Mouse (Mus musculus): ENCODE data around the gene Chst3. TPM values are rescaled to one million over a fixed set of nuclear protein-coding genes. Genes with fewer than 3 reads are reported as not detected.

Chst3 gene
- polyA plus RNA-seq, 1 experiment from 2014 or later = 1.7 TPM

DNA sequence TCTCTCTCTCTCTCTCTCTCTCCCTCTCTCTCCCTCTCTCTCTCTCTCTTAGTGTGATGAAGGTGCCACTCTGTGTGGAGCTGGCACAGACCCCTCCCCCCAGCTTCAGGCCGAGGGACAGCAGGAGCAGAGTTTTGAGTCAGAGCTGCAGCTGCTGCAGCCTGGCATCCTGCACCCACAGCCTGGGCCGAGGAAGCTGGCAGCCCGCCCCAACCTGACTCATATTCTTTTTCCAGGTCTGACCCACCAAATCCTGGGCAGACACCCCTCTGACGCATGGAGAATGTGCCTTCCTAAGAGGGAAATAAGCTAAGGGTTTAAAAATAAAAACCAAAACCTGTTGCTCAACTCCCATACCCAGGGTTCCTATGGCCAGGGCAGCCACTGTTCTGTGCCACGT, 9.8 kb downstream of the Chst3 start:
- no peaks in the 10 kb centered on the region for H3K9me3 ChIP-seq
- no peak overlapping the region for H3K27ac ChIP-seq
- H3K9ac ChIP-seq (replicated peaks) = no peak overlapping the region
- no peak for ATAC-seq
- H3K27me3 ChIP-seq = no peaks in the 10 kb centered on the region
- H3K4me3 ChIP-seq (replicated peaks) = no peak overlapping the region
- no peaks in the 10 kb centered on the region for H3K36me3 ChIP-seq
- WGBS = 66% methylated on average over 5 of the region's 5 CpGs
- peaks cover 37% of the 10 kb centered on the region for H3K4me1 ChIP-seq (replicated peaks)
- no peak overlapping the region for H3K4me2 ChIP-seq (replicated peaks)

DNA sequence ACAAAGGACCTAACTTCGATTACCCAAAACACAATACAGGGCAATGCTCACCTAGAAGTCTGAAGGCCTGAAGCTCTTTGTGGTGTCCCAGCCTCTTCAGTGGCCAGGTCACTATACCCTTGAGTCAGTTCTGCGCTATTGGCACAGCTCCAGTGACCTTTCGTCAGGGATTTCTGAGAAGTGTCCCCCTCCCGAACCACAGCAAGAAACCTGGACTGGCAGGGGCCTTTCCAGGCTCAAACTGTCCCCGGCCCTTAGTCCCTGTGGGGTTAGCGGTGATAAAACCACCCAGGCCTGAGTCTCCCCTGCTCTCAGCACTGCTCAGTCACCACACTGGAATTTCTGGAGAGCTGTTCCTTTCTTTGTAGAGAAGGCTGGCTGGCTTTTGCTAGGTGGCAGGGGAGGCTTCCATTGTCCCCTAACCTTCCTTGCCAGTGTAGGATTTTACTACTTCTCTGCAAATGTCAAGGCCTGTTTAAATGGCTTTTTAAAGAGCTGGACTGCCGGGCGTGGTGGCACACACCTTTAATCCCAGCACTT, 11.8 kb downstream of the Chst3 start:
- 82% methylated on average over 8 of the region's 8 CpGs for WGBS
- ATAC-seq = no peak
- Histone ChIP-seq H3K27ac (no peak overlapping the region), H3K4me2 (replicated peaks) (no peak overlapping the region), H3K9ac (replicated peaks) (no peak overlapping the region), H3K27me3 (no peaks in the 10 kb centered on the region), H3K4me1 (replicated peaks) (peaks cover 35% of the 10 kb centered on the region), H3K36me3 (no peaks in the 10 kb centered on the region), H3K9me3 (no peaks in the 10 kb centered on the region), H3K4me3 (replicated peaks) (no peak overlapping the region)

GRCm38 (mm10) chr10:60205601-60206241, 13.3 kb downstream of the Chst3 start:
- WGBS = 86% methylated on average over 9 of the region's 9 CpGs
- no peak overlapping the region for H3K27ac ChIP-seq
- H3K4me2 ChIP-seq (replicated peaks) = no peak overlapping the region
- H3K9me3 ChIP-seq = no peaks in the 10 kb centered on the region
- no peak overlapping the region for H3K4me3 ChIP-seq (replicated peaks)
- no peaks in the 10 kb centered on the region for H3K36me3 ChIP-seq
- ATAC-seq = no peak
- no peaks in the 10 kb centered on the region for H3K27me3 ChIP-seq
- H3K9ac ChIP-seq (replicated peaks) = no peak overlapping the region
- peaks cover 26% of the 10 kb centered on the region for H3K4me1 ChIP-seq (replicated peaks)

- Histone ChIP-seq H3K36me3 (no peaks in the 10 kb centered on the region), H3K9me3 (no peaks in the 10 kb centered on the region), H3K4me1 (replicated peaks) (peaks cover 15% of the 10 kb centered on the region), H3K9ac (replicated peaks) (no peak overlapping the region), H3K4me2 (replicated peaks) (0 out of 2 replicates have a peak overlapping the region, but pooled peaks have one; percentile 3), H3K4me3 (replicated peaks) (no peak overlapping the region), H3K27ac (peak overlapping the region; percentile 80), H3K27me3 (no peaks in the 10 kb centered on the region)
- ATAC-seq = peak; percentile 93
- 8% methylated on average over 5 of the region's 5 CpGs for WGBS
Observed at GRCm38 (mm10) chr10:60202785-60203184, 16.3 kb downstream of the Chst3 start.

GRCm38 (mm10) chr10:60200996-60201395, 18.1 kb downstream of the Chst3 start:
- ATAC-seq = no peak
- H3K36me3 ChIP-seq = no peaks in the 10 kb centered on the region
- 82% methylated on average over 6 of the region's 6 CpGs for WGBS

DNA sequence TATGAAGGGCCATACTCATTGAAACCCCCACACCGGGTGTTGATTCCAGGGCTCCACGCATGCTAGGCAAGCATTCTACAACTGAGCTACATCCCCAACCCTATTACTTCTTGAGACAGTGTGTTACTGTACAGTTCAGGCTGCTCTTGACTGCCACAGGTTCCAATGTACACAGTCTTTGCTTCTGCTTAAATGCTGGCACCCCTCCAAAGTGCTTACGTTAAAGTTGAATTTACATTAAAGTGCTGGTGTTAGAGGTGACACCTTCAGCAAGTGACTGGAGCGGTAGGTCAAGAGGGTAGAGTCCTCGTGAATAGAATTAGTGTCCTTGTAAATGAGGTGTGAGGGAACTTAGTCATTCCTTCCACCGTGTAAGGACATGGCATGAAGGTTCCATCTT, 19.7 kb downstream of the Chst3 start:
- 92% methylated on average over 6 of the region's 6 CpGs for WGBS
- Histone ChIP-seq H3K4me3 (replicated peaks) (no peak overlapping the region), H3K4me1 (replicated peaks) (peaks cover 32% of the 10 kb centered on the region), H3K9ac (replicated peaks) (no peak overlapping the region), H3K9me3 (no peaks in the 10 kb centered on the region), H3K36me3 (no peaks in the 10 kb centered on the region), H3K4me2 (replicated peaks) (no peak overlapping the region), H3K27me3 (no peaks in the 10 kb centered on the region), H3K27ac (no peak overlapping the region)
- ATAC-seq = no peak

More at GRCm38 (mm10) chr10:60200996-60201395, 18.1 kb downstream of the Chst3 start:
- no peak overlapping the region for H3K27ac ChIP-seq
- H3K4me1 ChIP-seq (replicated peaks) = peaks cover 19% of the 10 kb centered on the region
- no peak overlapping the region for H3K4me3 ChIP-seq (replicated peaks)
- H3K27me3 ChIP-seq = no peaks in the 10 kb centered on the region
- no peak overlapping the region for H3K9ac ChIP-seq (replicated peaks)
- H3K4me2 ChIP-seq (replicated peaks) = no peak overlapping the region
- no peaks in the 10 kb centered on the region for H3K9me3 ChIP-seq

DNA sequence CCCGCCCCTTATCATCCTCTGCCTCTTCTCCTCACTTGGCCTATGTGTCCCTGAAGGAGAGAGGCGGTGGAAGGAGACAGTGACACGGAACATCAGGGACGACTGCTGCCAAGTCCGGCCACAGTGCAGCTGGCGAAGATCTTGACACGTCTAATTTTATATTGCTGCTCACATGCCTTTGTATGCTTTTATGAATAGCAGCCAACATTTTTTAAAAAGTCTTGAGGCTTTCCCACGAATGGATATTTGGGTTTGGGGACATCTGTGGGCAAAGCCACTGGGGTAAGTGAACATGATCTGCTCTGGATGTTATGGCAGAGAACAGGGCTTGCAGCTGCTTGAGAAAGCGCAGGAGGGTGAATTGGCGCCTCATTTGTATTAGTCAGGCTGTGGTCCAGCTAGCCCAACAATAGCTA, 21.6 kb downstream of the Chst3 start:
- WGBS = 88% methylated on average over 10 of the region's 10 CpGs
- Histone ChIP-seq H3K9ac (replicated peaks) (no peak overlapping the region), H3K4me1 (replicated peaks) (peaks cover 34% of the 10 kb centered on the region)

DNA sequence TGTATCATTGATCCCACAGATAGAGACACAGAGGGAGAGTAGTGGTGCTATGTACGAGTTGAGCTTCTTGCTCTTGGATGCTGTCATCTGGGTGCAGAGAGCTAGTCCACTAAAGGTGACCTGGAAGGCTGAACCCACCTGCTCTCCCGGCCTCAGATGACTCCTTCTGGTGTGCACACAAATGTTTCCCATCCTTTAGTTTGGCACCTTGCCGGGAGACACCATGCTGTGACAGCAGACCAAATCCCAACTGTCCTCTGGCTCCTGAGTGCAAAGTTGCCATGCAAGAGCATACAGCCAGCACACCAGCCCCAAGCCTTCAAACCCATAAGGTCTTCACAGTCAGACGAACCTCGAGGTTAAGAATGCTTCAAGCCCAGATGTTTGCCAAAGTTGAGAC, 22.1 kb downstream of the Chst3 start:
- WGBS = 81% methylated on average over 5 of the region's 5 CpGs
- H3K27me3 ChIP-seq = no peaks in the 10 kb centered on the region
- H3K4me3 ChIP-seq (replicated peaks) = no peak overlapping the region
- no peaks in the 10 kb centered on the region for H3K36me3 ChIP-seq
- H3K9ac ChIP-seq (replicated peaks) = no peak overlapping the region
- no peak for ATAC-seq
- no peak overlapping the region for H3K4me2 ChIP-seq (replicated peaks)
- peaks cover 38% of the 10 kb centered on the region for H3K4me1 ChIP-seq (replicated peaks)
- no peak overlapping the region for H3K27ac ChIP-seq
- H3K9me3 ChIP-seq = no peaks in the 10 kb centered on the region

More for the DNA sequence above, 21.6 kb downstream of the Chst3 start:
- Histone ChIP-seq H3K4me3 (replicated peaks) (no peak overlapping the region), H3K36me3 (no peaks in the 10 kb centered on the region), H3K27ac (no peak overlapping the region), H3K4me2 (replicated peaks) (no peak overlapping the region), H3K27me3 (no peaks in the 10 kb centered on the region), H3K9me3 (no peaks in the 10 kb centered on the region)
- ATAC-seq = no peak

GRCm38 (mm10) chr10:60195087-60195486, 24.0 kb downstream of the Chst3 start:
- WGBS = 39% methylated on average over 4 of the region's 4 CpGs
- Histone ChIP-seq H3K36me3 (no peaks in the 10 kb centered on the region), H3K4me1 (replicated peaks) (peaks cover 47% of the 10 kb centered on the region), H3K27ac (peak overlapping the region; percentile 76), H3K9me3 (no peaks in the 10 kb centered on the region), H3K4me2 (replicated peaks) (no peak overlapping the region), H3K4me3 (replicated peaks) (no peak overlapping the region), H3K9ac (replicated peaks) (no peak overlapping the region), H3K27me3 (peaks cover 9% of the 10 kb centered on the region; the same call in 1 of the 2 replicates)
- peak; percentile 38 for ATAC-seq

DNA sequence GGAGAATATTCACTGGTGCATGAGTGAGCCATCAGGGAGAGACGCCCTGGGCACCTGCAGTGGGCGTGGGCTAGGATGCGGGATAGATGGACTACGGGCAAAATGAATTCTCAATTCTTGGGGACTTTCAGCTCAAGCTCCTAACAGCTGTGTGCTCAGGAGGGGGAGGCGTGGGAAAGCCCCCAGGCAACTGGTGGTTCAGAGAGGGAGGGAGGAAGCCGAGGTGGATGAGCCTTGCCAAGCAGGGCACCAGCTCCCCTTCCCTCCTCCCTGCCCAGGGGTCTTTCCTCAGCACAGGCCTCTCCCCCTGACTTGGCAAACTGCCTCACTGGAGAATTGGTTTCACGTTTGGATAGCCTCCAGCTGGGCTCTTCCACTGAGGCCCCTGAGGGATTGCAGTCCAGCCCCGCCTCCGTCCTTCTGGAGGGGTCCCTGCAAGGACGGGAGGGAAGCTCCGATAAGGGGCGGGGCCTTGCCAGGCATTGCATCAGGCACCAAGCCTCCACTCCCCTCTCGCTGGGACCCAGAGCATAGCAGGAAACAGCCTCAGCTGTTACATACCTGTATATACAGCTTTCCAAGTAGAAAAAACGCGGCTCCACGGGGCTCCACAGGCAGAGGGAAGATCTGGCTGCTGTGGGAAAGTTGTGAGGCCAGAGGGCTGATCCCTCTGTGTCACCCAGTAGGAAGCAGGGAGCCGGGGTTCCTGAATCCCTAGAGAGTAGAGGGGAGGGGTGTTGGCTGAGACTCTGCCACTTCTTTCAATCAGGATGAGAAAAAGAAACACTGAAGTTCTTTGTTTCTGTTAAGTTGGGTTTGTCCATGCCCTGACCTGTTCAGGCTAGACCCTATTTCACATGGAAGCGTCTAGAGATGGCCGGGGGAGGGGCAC, 25.3 kb downstream of the Chst3 start:
- H3K9ac ChIP-seq (replicated peaks) = peak overlapping the region; percentile 36; the same call in 1 of the 2 replicates
- no peak overlapping the region; the same call in 1 of the 2 replicates for H3K4me3 ChIP-seq (replicated peaks)
- peak overlapping the region; percentile 76 for H3K27ac ChIP-seq
- ATAC-seq = peak; percentile 88
- peaks cover 47% of the 10 kb centered on the region for H3K4me1 ChIP-seq (replicated peaks)
- H3K27me3 ChIP-seq = peaks cover 9% of the 10 kb centered on the region; the same call in 1 of the 2 replicates
- no peaks in the 10 kb centered on the region for H3K36me3 ChIP-seq
- H3K9me3 ChIP-seq = no peaks in the 10 kb centered on the region
- H3K4me2 ChIP-seq (replicated peaks) = peak overlapping the region; percentile 42
- WGBS = 2% methylated on average over 19 of the region's 19 CpGs

DNA sequence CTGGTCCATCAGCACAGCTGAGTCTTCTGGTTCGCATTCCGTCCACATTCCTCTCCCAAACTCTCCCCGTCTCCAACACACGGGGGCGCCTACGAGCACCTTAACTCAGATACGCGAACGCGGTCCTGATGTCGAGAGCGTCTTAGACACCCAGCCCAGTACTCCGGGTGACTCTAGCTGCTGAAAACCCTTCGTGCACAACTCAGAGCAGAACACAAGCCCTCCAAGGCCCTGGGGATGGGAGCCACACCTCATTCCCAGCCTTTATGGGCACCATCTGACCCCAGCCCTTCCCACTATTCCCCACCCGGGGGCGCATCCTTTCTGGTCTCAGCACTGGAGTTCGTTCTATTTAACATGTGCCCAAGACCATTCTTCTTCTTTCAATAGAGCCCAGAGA, 27.3 kb downstream of the Chst3 start:
- Histone ChIP-seq H3K4me2 (replicated peaks) (peak overlapping the region; percentile 64), H3K9ac (replicated peaks) (0 out of 2 replicates have a peak overlapping the region, but pooled peaks have one; percentile 55), H3K4me1 (replicated peaks) (peaks cover 47% of the 10 kb centered on the region), H3K4me3 (replicated peaks) (peak overlapping the region; percentile 36), H3K36me3 (no peaks in the 10 kb centered on the region), H3K9me3 (no peaks in the 10 kb centered on the region), H3K27me3 (peaks cover 9% of the 10 kb centered on the region; the same call in 1 of the 2 replicates), H3K27ac (0 out of 2 replicates have a peak overlapping the region, but pooled peaks have one; percentile 5)
- ATAC-seq = peak; percentile 41
- under 1% methylated on average over 17 of the region's 17 CpGs for WGBS

Measured in midbrain, embryonic 13.5 days (tissue).